Mouse (Mus musculus): Measurements from ENCODE around the gene Gm7879. TPM values are rescaled to one million over a fixed set of nuclear protein-coding genes. Genes with fewer than 3 reads are reported as not detected.

Gene Gm7879
- total RNA-seq, 2 experiments from 2014 or later, result 9.1 to 11.9 TPM

GRCm38 (mm10) chr5:43948111-43948743, 35.3 kb downstream of the Gm7879 start:
- DNase-seq (ENCODE audit: low spot score in 2 of 2), result peak; percentile 11 to 17

- peak in 1 of 2 experiments; percentile 2 for DNase-seq (ENCODE audit: low spot score in 2 of 2)
These were observed 35.9 kb downstream of the Gm7879 start for GRCm38 (mm10) chr5:43948748-43949275.

GRCm38 (mm10) chr5:43953241-43953640, 40.3 kb downstream of the Gm7879 start:
- no peak for DNase-seq (ENCODE audit: low spot score in 2 of 2)

- no peak for DNase-seq (ENCODE audit: low spot score in 2 of 2)
These were observed 47.0 kb downstream of the Gm7879 start for GRCm38 (mm10) chr5:43959884-43960440.

- no peak for DNase-seq (ENCODE audit: low spot score in 2 of 2)
These were observed 48.1 kb downstream of the Gm7879 start for GRCm38 (mm10) chr5:43961056-43961455.

Other genes with a start within 250 kb of the Gm7879 start
- not detected for gene Bst1, start 94.3 kb upstream of the Gm7879 start, total RNA-seq (2021)
- gene Fbxl5, start 91.5 kb upstream of the Gm7879 start, total RNA-seq (2021), result 10 to 100 TPM; 87.5 to 93.3 TPM
- gene Cd38, start 44.6 kb upstream of the Gm7879 start, total RNA-seq (2021), result 1 to 10 TPM in 1 of 2 experiments, under 1 TPM in 1; 0.63 to 1.3 TPM
- 1 to 10 TPM; 3.9 to 4.2 TPM for gene Fgfbp1, start 68.6 kb downstream of the Gm7879 start, total RNA-seq (2021)
- 10 to 100 TPM in 1 of 2 experiments, 1 to 10 TPM in 1; 9.5 to 14.3 TPM for gene Prom1, start 188.9 kb downstream of the Gm7879 start, total RNA-seq (2021)

Measured in left cerebral cortex, adult 18-20 months (tissue).